Mouse (Mus musculus) stomach, embryonic 14.5 days (tissue): ENCODE data around the gene Olfr1289. TPM values are rescaled to one million over a fixed set of nuclear protein-coding genes. Genes with fewer than 3 reads are reported as not detected.

ENCODE experiments used
- ATAC-seq: fragments of 200-750 bp; cut with Nextera tagmentation; 2 replicates; pipeline ENCODE4 v1.8.0; 2017; ENCODE audit warnings: low read depth, moderate TSS enrichment; ENCODE audit not compliant: insufficient number of reproducible peaks, insufficient read depth, low FRiP score
- H3K27ac ChIP-seq: fragments of 300-500 bp; sonication (generic); 2 replicates; pipeline ENCODE4 v1.5.1; 2014; ENCODE audit warnings: mild to moderate bottlenecking, low read length, moderate library complexity, mixed read lengths
- H3K27me3 ChIP-seq: fragments of 300-500 bp; sonication (generic); 2 replicates; pipeline ENCODE4 v1.6.1; 2014; ENCODE audit warnings: low read length, control low read depth, mixed read lengths; ENCODE audit not compliant: control insufficient read depth, insufficient read depth
- H3K36me3 ChIP-seq: fragments of 300-500 bp; sonication (generic); 2 replicates; pipeline ENCODE4 v1.6.1; 2014; ENCODE audit warnings: mild to moderate bottlenecking, control low read depth, low read length, moderate library complexity, mixed read lengths; ENCODE audit not compliant: control insufficient read depth, insufficient read depth
- H3K4me1 ChIP-seq: fragments of 300-500 bp; sonication (generic); 2 replicates; pipeline ENCODE4 v1.6.1; 2014; ENCODE audit warnings: low read length, control low read depth, mixed read lengths; ENCODE audit not compliant: control insufficient read depth, insufficient read depth
- H3K4me2 ChIP-seq: fragments of 300-500 bp; sonication (generic); replicated peaks from 2 replicates; pipeline ENCODE4 v1.6.1; 2014; ENCODE audit warnings: low read depth, low read length, control low read depth
- H3K4me3 ChIP-seq: fragments of 300-500 bp; sonication (generic); 2 replicates; pipeline ENCODE4 v1.5.1; 2014; ENCODE audit warnings: low read depth, low read length, control low read depth
- H3K9ac ChIP-seq: fragments of 300-500 bp; sonication (generic); replicated peaks from 2 replicates; pipeline ENCODE4 v1.6.1; 2014; ENCODE audit warnings: low read depth, mild to moderate bottlenecking, control low read depth, low read length, moderate library complexity, mixed read lengths
- H3K9me3 ChIP-seq: fragments of 300-500 bp; sonication (generic); 2 replicates; pipeline ENCODE4 v1.6.1; 2016; ENCODE audit warnings: low read depth, low read length, control low read depth; ENCODE audit not compliant: control insufficient read depth
- WGBS: fragments of 180-500 bp; shearing (Covaris S2); extraction: QIAGEN DNeasy Blood & Tissue Kit; methylation state at CpG from one replicate; pipeline ENCODE4 v1.1.7; 2014; 5-methylcytosine and 5-hydroxymethylcytosine counted together
- polyA plus RNA-seq: library from polyadenylated mRNA; unstranded; fragments of >200 nt; fragmentation: Nextera tagmentation; extraction: Ambion mirVana; gene quantifications from 2 replicates; pipeline ENCODE4 v1.2.1, GENCODE M21; 2014

Olfr1289 gene
- not detected in 2 replicates for polyA plus RNA-seq

DNA sequence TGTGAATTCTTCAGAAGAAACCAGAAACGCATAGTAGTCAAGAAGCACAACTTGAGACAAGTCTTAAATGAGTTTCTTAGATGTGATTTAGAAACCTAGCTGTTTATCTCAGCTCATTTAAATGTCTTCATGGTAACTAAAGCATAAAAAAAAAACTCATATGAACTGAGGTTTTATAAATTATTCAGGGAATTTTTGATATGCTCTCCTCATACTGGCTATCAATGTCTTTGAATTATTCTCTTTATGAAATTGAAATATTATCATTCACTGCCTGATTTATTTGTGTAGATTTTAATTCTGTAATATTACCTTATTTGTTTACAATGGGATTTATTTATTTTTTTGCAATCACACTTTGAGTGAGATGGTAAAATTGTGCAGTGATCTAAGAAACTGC is at the start of gene Olfr1289:
Olfr1289 (plus strand) TSS at position 301 of the 400 bp plus-strand sequence.
- Histone ChIP-seq H3K4me3 (no peak within 1 kb of the TSS), H3K36me3 (no peaks in the 10 kb centered on the region), H3K9me3 (no peaks in the 10 kb centered on the region), H3K4me1 (no peaks in the 10 kb centered on the region), H3K4me2 (no peak within 1 kb of the TSS), H3K9ac (no peak within 1 kb of the TSS), H3K27me3 (no peaks in the 10 kb centered on the region), H3K27ac (no peak within 1 kb of the TSS)
- no peak for ATAC-seq
- 64% methylated on average over 1 of the region's 1 CpGs for WGBS

DNA sequence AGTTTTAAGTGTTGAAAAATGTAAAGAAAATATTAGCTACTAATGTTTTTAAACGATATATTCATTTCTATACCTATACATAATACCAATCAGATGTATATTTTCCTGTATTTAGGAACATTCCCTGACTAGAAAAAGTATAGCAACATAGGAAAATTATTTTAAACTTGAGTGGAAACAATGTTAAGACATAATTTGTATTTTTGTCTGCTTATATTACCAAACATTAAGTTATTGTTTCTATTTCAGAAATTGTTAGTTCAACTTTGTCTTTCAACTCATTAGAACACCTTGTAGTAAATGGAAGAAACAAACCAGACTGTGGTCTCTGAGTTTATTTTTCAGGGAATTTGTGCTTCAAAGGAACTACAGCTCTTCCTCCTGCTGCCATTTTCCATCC is 31.8 kb upstream of the Olfr1289 start, which contains the start of gene Olfr1287:
Olfr1287 (plus strand) TSS at position 301 of the 400 bp plus-strand sequence.
- no peak within 1 kb of the TSS for H3K27ac ChIP-seq
- WGBS: 69% methylated on average over 1 of the region's 1 CpGs
- no peak within 1 kb of the TSS for H3K4me2 ChIP-seq
- no peak within 1 kb of the TSS for H3K9ac ChIP-seq
- ATAC-seq: no peak
- H3K4me3 ChIP-seq: no peak within 1 kb of the TSS
- no peaks in the 10 kb centered on the region for H3K9me3 ChIP-seq
- H3K27me3 ChIP-seq: no peaks in the 10 kb centered on the region
- no peaks in the 10 kb centered on the region for H3K4me1 ChIP-seq
- H3K36me3 ChIP-seq: no peaks in the 10 kb centered on the region

DNA sequence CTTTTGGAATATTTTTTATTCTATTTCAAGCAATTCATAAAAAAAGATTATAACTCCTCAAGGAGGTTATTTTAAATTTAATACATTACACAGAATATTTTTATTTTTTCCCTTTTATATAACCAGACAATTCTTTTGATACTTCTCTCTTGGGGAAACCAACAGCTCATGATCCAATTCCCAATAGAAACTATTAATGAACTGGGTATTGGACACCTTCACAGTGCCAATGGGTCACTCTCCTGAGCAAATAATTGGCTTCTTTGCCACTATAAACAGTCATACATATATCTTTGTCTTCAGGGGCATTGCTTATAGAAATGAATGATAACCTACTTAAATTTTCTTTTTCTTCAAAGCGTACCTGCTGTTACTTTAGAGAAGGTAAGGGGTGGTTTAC is 6.8 kb upstream of the Olfr1289 start, which contains the start of gene Olfr1288:
Olfr1288 (plus strand) TSS at position 301 of the 400 bp plus-strand sequence.
- Histone ChIP-seq H3K36me3 (no peaks in the 10 kb centered on the region), H3K9me3 (no peaks in the 10 kb centered on the region), H3K4me3 (no peak within 1 kb of the TSS), H3K27me3 (no peaks in the 10 kb centered on the region), H3K4me2 (no peak within 1 kb of the TSS), H3K4me1 (no peaks in the 10 kb centered on the region), H3K27ac (no peak within 1 kb of the TSS), H3K9ac (no peak within 1 kb of the TSS)
- WGBS: 93% methylated on average over 1 of the region's 1 CpGs
- no peak for ATAC-seq

DNA sequence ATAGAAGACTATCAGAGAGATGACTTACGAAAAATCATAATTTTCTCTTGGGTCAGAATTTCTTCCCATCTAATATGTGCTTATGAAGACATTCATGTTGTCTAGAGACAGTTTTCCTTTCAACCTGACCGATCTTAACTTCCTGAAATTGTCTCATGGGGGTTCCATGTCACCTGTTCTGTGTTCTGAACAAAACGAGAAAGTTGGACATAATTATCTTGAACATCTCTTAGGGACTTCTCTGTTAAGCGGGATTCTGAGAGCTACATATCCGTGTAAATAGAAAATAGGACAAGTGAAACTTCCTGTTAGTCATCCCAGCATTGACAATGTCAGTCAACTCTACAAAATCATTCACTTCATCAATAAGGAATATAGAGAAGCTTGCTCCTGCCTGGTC is 13.1 kb downstream of the Olfr1289 start, which contains the start of gene Olfr1290:
Olfr1290 (minus strand) TSS at position 101 of the 400 bp plus-strand sequence.
- H3K9ac ChIP-seq: no peak within 1 kb of the TSS
- no peaks in the 10 kb centered on the region for H3K36me3 ChIP-seq
- no peaks in the 10 kb centered on the region for H3K27me3 ChIP-seq
- 77% methylated on average over 5 of the region's 5 CpGs for WGBS
- H3K4me3 ChIP-seq: no peak within 1 kb of the TSS
- H3K9me3 ChIP-seq: no peaks in the 10 kb centered on the region
- no peaks in the 10 kb centered on the region for H3K4me1 ChIP-seq
- no peak within 1 kb of the TSS for H3K4me2 ChIP-seq
- no peak for ATAC-seq
- H3K27ac ChIP-seq: no peak within 1 kb of the TSS

DNA sequence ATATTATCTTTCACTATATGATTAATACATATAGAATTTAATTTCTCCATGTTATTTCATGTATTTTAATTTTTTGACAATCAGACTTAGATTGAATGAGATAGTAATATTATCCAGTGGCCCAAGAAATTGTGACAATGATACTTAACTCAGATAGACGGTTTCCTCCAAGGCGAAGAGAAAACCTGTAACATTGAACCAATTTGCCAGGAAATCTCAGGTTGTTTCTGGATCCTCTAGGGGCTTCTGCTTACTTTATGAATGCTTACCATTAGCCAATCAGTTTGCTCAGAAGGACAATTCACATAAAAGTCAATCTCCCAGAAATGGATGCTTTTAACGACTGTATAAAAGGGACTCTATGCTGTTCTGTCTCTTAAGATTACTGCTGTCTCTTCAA is 16.3 kb downstream of the Olfr1289 start, which contains the start of gene Olfr1291-ps1:
Olfr1291-ps1 (plus strand) TSS at position 301 of the 400 bp plus-strand sequence.
- no peak for ATAC-seq
- Histone ChIP-seq H3K27ac (no peak within 1 kb of the TSS), H3K4me2 (no peak within 1 kb of the TSS), H3K27me3 (no peaks in the 10 kb centered on the region), H3K4me1 (no peaks in the 10 kb centered on the region), H3K9me3 (no peaks in the 10 kb centered on the region), H3K36me3 (no peaks in the 10 kb centered on the region), H3K9ac (no peak within 1 kb of the TSS), H3K4me3 (no peak within 1 kb of the TSS)
- WGBS: 89% methylated on average over 3 of the region's 3 CpGs

DNA sequence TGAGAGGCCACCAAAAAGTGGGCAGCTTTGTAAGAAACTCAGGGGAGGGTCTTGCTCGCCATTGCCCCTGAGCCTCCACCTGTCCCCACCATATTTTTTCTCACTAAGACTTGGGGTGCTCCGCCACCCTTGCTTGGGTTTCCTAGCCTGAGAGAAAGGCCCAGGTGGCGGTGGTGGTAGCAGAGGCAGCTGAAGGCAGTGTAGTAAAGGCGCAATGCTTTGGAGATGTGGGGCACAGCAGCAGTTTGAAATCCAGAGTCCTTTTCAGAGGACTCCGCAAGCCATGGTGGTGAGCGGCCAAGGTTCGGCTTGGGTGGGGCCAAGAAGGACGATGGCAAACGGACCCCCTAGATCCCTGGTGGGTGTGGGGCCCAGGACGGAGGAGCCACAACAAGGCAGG is 36.8 kb downstream of the Olfr1289 start:
- no peaks in the 10 kb centered on the region for H3K4me1 ChIP-seq
- no peaks in the 10 kb centered on the region for H3K36me3 ChIP-seq
- 0 out of 2 replicates have a peak, but pooled peaks have one; percentile 49 for ATAC-seq
- no peak overlapping the region for H3K4me2 ChIP-seq
- no peaks in the 10 kb centered on the region for H3K9me3 ChIP-seq
- no peaks in the 10 kb centered on the region for H3K27me3 ChIP-seq
- no peak overlapping the region for H3K4me3 ChIP-seq
- H3K9ac ChIP-seq: no peak overlapping the region
- WGBS: 88% methylated on average over 10 of the region's 10 CpGs
- no peak overlapping the region for H3K27ac ChIP-seq

DNA sequence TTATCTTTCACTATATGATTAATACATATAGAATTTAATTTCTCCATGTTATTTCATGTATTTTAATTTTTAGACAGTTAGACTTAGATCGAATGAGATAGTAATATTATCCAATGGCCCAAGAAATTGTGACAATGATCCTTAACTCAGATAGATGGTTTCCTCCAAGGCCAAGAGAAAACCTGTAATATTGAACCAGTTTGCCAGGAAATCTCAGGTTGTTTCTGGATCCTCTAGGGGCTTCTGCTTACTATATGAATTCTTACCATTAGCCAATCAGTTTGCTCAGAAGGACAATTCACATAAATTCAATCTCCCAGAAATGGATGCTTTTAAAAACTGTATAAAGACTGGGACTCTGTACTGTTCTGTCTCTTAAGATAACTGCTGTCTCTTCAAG is 44.3 kb downstream of the Olfr1289 start, which contains the start of gene Olfr1293-ps:
Olfr1293-ps (plus strand) TSS at position 301 of the 400 bp plus-strand sequence.
- Histone ChIP-seq H3K4me3 (no peak within 1 kb of the TSS), H3K4me2 (no peak within 1 kb of the TSS), H3K9me3 (no peaks in the 10 kb centered on the region), H3K27ac (no peak within 1 kb of the TSS), H3K9ac (no peak within 1 kb of the TSS), H3K4me1 (no peaks in the 10 kb centered on the region), H3K36me3 (no peaks in the 10 kb centered on the region), H3K27me3 (no peaks in the 10 kb centered on the region)
- ATAC-seq: no peak
- 87% methylated on average over 1 of the region's 1 CpGs for WGBS
